Mouse (Mus musculus): ENCODE data around the gene Clic4.

DNA sequence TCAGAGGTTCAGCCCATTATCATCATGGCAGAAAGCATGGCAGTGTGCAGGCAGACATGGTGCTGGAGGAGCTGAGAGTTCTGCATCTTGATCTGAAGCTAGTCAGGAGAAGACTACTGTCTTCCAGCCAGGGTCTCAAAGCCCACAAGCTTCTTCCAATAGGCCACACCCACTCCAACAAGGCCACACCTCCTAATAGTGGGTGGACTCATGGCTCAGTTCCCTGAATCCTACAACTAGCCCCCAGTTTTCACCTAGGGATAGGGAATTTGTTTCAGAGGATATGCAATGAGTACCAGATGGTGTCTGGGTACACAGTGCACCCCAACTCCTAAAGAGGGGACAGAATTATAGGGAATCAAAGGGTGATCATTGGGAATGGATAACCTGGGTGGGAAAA lies 24.0 kb upstream of the Clic4 start:
- no peak for TF ChIP-seq CTCF (IDR thresholded peaks at IDR 0.05)
- no peak for TF ChIP-seq EP300 (IDR thresholded peaks at IDR 0.05)
